Mouse (Mus musculus) kidney, adult 8-10 months (tissue): ENCODE results near the gene Zfp148.
"Not testable (repeated sequence)": the region's sequence is repeated elsewhere in the genome, so short reads cannot be mapped to it uniquely, and the experiment has no call there.

Experiments used
- DNase-seq, 2 experiments: peaks; one replicate each; pipeline ENCODE4 v3.0.0; 2022

Gene Zfp148

GRCm38 (mm10) chr16:33382341-33382740 lies 1.7 kb downstream of the Zfp148 start:
- DNase-seq, result no peak

- no peak for DNase-seq
These were observed 2.9 kb downstream of the Zfp148 start for GRCm38 (mm10) chr16:33383584-33383983.

GRCm38 (mm10) chr16:33384057-33384456 lies 3.4 kb downstream of the Zfp148 start:
- DNase-seq, result not testable (repeated sequence)

DNA sequence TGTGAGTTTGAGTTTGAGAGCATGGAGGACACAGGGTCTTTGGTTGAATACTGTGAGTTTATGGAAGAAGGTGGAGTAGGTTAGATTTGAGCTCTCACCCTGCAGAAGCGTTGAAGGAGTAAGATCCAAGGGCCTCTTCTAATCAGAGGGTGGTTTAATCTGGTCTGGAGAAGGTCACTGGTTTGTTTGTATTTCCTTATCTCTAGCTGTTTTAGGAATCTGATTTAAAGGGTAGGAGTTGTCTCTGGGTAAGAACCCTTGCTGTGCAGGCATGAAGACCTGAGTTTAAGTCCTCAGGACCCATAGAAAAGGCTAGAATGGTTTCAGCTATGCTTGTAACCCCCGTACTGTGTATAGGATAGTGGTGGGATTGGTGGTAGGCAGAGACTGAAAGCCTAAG lies 6.4 kb downstream of the Zfp148 start:
- no peak for DNase-seq

GRCm38 (mm10) chr16:33387420-33387819 lies 6.8 kb downstream of the Zfp148 start:
- DNase-seq, result no peak

DNA sequence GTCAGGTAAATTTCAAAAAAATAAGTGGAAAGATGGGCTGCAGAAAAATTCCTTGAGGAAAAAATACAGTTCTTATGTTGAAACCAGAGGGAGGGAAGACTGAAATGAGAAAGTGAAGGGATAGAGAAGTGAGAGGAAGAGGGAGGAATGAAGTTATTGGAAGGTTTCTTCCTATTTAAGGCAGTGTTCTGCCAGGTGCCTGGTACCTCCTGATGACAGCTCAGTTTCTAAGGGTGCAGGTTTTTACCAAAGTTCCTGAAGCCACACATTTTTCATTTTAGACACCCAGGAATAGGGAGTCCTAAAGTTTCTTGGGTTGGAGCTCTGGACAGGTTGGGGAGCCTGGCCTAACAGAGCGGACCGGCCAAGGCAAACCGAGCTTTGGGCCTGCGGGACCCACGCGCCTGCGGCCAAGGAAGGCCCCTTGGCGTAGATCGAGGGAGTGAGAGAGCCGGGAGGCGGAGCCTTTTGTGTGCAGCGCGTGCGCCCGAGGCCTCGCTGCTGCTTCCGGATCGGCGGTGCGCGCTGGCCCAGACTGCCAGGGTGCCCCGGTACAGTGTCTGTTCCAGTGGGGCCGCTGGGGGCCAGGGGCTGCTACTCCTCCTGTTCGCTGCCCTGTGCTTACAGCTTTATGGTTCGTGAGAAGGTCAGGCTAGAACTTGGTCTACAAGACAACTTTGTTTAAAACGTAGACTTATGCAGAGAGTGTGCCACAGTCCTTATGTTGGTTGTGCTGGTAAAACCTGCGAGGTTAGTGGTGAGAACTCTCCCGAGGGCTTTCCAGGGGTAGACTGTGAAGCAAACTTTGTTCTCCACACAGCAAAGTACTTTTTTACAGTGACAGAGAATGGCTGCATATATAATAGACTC lies 19.5 kb downstream of the Zfp148 start:
- DNase-seq, result peak; percentile 55 to 74

DNA sequence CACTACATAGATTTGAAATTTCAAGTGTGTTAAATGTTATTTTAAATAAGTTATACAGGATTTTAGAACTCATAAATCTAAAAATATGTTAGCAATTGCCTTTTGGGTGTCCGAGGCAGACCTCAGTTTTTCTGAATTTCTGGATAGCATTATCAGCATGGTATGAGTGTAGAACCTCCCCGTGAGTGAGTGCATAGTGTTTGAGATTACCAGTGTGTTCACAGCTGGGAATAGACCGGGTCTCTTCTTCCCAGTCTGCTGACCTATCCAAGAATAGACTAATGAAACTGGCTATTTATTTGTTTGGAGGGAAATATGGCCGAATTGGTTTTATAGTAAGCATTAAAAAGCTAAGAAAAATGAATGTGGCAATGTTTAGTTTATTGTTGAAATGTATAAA lies 20.3 kb downstream of the Zfp148 start:
- DNase-seq, result no peak

- no peak for DNase-seq
These were observed 22.6 kb downstream of the Zfp148 start for GRCm38 (mm10) chr16:33403258-33403657.

- DNase-seq, result no peak
These were observed 23.4 kb downstream of the Zfp148 start for GRCm38 (mm10) chr16:33404055-33404454.

DNA sequence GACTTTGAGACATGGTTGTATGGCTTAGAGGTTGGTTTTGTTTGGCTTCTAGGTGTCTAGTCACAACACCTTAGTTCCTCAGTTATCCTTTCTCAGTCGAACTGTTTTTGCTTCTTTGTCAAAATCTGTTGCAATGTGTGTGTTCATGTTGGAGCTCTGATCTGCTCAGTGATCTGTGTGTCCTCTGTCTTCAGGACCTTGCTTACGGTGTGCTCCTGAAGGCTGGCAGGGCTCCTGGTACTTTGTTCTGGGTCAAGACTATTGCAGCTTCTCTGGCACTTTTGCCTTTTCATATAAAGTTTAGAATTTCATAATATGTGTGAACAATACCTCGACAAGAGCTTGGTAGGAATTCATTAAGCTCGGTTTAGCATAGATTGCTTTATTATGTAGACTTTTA lies 24.9 kb downstream of the Zfp148 start:
- no peak for DNase-seq

DNA sequence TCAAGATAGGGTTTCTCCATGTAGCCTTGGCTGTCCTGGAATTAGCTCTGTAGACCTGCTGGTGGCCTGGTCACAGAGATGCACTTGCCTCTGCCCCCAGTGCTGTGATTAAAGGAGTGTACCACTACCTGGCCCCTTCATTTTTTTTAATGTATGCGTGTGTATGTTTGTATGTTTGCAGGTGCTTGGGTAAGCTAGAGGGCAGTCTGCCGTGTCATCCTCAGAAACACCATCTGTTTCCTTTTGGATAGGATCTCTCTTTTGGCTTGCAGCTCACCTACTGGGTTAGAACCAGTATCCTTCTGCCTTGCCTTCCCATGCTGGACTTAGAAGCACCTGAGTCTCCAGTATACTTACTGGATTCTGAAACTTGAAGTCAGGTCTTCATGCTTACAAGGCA lies 29.5 kb downstream of the Zfp148 start:
- no peak for DNase-seq

GRCm38 (mm10) chr16:33410605-33411004 lies 30.0 kb downstream of the Zfp148 start:
- DNase-seq, result no peak

- DNase-seq, result no peak
These were observed 33.6 kb downstream of the Zfp148 start for GRCm38 (mm10) chr16:33414191-33414590.

DNA sequence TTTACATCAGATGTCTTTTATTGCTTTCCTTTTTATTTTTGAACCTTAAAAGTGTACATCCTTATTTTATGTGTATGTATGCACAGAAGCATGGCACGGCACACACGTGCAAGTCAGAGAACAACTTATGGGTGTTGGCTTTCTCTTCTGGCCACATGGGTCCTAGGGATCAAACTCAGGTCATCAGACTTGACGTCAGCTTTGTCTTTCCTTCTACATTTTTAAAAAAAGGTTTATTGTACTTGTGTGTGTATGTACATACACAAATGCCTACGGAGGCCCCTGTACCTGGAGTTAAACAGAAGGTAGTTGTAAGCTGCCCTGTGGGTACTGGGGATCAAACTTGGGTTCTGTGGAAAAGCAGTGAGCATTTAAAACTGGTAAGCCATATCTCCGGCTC lies 35.0 kb downstream of the Zfp148 start:
- DNase-seq, result no peak

DNA sequence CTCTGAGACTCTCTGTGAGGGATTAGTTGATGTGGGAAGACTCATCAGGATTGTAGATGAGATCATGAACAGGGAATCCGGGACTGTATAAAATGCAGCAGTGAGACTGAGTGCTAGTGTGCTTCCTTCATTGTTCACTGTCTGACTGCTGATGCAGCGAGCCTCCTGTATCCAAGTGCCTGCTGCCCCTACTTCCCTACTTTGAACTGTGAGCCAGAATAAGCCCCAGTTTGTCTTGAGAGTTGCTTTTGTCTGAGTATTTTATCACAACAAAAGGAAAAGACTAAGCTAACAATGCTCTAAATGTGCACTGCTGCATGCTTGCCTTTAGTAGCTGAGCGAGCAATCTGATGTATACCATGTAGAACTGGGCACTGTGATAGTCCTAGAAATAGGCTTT lies 47.7 kb downstream of the Zfp148 start:
- DNase-seq, result no peak

DNA sequence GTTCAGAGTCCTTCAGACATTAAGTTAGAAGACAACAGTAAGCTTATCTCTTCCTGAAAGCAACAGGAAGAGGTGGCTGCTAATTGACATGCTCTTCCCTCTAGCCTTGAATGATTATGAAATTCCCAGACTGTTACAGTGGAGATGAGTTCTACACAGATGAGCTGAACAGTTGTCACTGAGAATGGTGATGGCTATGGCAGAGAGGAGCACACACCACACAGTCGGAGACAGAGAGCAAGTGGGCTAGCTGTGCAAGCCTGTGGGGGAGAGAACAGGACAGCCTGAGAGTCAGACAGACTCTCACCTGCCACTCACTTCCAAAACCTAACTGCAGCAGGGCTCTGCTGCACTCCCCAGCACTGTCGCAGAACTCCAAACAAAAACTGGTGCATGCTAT lies 51.0 kb downstream of the Zfp148 start:
- DNase-seq, result no peak

- no peak for DNase-seq
These were observed 60.4 kb downstream of the Zfp148 start for GRCm38 (mm10) chr16:33441065-33441464.

GRCm38 (mm10) chr16:33446830-33447229 lies 66.2 kb downstream of the Zfp148 start:
- DNase-seq, result no peak

GRCm38 (mm10) chr16:33453826-33454225 lies 73.2 kb downstream of the Zfp148 start:
- no peak for DNase-seq

DNA sequence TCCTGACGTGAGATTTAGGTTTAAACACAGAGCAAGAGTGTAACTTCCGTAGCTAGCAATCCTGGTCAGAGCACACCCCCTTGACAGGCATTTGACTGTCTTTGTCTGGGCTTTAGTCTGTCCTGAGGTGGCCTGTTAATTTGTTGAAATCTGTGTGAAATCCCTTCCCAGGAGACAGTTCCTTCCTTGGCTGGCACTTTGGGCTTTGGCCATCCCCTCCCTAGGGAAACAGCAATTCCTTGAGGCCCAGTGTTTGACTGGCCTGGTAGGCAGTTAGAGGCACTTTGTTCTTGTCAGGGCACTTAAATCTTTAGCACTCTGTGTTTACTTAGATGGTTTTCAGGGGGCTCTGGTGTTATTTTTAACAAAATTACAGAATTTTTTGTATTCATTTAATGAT lies 73.7 kb downstream of the Zfp148 start:
- no peak for DNase-seq

GRCm38 (mm10) chr16:33455263-33455910 lies 74.8 kb downstream of the Zfp148 start:
- DNase-seq, result no peak

DNA sequence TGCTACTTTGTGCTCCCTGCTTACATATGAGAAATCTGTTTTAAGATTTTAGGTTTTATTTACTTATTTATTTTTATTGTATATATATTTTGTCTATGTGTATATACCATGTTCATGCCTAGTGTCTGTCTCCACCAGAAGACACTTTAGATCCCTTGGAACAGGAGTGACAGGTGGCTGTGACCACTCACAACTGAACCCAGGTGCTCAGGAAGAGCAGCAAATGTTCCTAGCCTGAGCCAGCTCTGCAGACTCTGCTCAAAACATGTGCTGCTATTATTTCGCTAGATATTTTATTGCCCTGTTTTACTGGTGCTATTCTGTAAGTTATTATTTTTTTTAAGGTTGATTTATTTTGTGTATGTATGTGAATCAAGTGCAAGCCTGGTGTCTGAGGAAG lies 78.5 kb downstream of the Zfp148 start:
- no peak for DNase-seq

GRCm38 (mm10) chr16:33461416-33461815 lies 80.8 kb downstream of the Zfp148 start:
- no peak for DNase-seq

DNA sequence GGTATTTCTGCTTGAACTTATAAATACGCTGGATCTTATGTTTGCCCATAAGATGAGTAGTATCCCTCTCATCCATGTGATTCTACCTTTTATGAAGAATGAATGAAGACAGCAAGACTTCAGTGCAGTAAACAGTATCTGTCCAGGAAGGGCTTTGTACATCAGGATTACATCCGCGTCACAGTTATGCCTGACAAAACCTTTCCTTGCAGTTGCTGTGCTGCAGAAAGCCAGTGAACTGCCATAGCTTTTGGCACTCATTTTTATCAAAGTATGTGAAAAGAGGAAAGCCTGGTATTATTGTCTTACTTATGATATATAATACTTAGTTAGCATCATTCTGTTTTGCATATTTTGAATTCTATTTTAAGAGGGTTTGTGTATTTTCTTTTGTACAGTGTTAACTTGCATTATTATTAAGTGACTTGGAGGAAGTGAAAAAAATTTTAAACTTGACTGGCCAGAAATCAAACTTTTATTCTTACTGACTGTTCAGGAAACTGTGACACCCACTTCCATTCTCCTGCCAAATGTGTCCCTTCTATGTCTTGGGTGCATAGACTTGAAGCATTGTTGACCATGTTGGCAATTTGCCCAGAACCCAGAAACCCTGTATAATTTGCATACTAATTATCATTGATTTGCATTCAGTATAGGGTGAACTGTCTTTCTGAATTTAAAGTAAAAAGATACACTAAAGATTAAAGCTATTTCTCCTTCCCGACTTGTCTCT lies 84.0 kb downstream of the Zfp148 start:
- DNase-seq, result peak; percentile 10 to 30
